Mouse (Mus musculus) myocyte (in vitro differentiated cells): ENCODE results near the gene Nme3. TPM values are rescaled to one million over a fixed set of nuclear protein-coding genes. Genes with fewer than 3 reads are reported as not detected.

Source experiments
- H3K27me3 ChIP-seq: one replicate; pipeline ENCODE4 v1.6.1; 2011; ENCODE audit not compliant: control insufficient read depth, insufficient read depth, insufficient read length
- H3K36me3 ChIP-seq: one replicate; pipeline ENCODE4 v1.6.1; 2011; ENCODE audit not compliant: control insufficient read depth, insufficient read depth
- H3K4me2 ChIP-seq: one replicate; pipeline ENCODE4 v1.6.1; 2011; ENCODE audit warnings: low read depth, control low read depth
- H3K4me3 ChIP-seq: one replicate; pipeline ENCODE4 v1.5.1; 2011; ENCODE audit warnings: mild to moderate bottlenecking, control low read depth, moderate library complexity
- H3K79me2 ChIP-seq: one replicate; pipeline ENCODE4 v1.6.1; 2011; ENCODE audit not compliant: control insufficient read depth, insufficient read depth
- H3ac ChIP-seq: one replicate; pipeline ENCODE4 v1.6.1; 2011; ENCODE audit not compliant: control insufficient read depth, insufficient read length
- CEBPB ChIP-seq: IDR thresholded peaks from 2 replicates; pipeline ENCODE4 v1.6.1; 2011; ENCODE audit warnings: mild to moderate bottlenecking, moderate library complexity; ENCODE audit not compliant: poor library complexity, insufficient read depth, severe bottlenecking
- E2F4 ChIP-seq: IDR thresholded peaks from one replicate; pipeline ENCODE4 v1.6.1; 2011; ENCODE audit warnings: mild to moderate bottlenecking, control low read depth, moderate library complexity; ENCODE audit not compliant: insufficient read depth
- MAX ChIP-seq: IDR thresholded peaks from one replicate; pipeline ENCODE4 v1.6.1; 2011; ENCODE audit warnings: low read depth, mild to moderate bottlenecking, control low read depth
- MYOD1 ChIP-seq, 3 experiments: IDR thresholded peaks; one replicate each; pipeline ENCODE4 v1.6.1; 2011; ENCODE audit warnings: control low read depth in 2 of 3, low read depth in 2 of 3, mild to moderate bottlenecking in 2 of 3, moderate library complexity in 1 of 3; ENCODE audit not compliant: insufficient read length in 2 of 3, control insufficient read depth in 1 of 3
- MYOG ChIP-seq, 3 experiments: IDR thresholded peaks; one replicate each; pipeline ENCODE4 v1.6.1; 2011; ENCODE audit warnings: control low read depth in 2 of 3, low read depth in 2 of 3, mild to moderate bottlenecking in 2 of 3; ENCODE audit not compliant: insufficient read length in 2 of 3, control insufficient read depth in 1 of 3, insufficient read depth in 1 of 3
- POLR2A ChIP-seq: IDR thresholded peaks from one replicate; pipeline ENCODE4 v1.6.1; 2011; ENCODE audit warnings: low read depth, mild to moderate bottlenecking, control low read depth, moderate library complexity; ENCODE audit not compliant: insufficient read length
- POLR2AphosphoS2 ChIP-seq: IDR thresholded peaks from one replicate; pipeline ENCODE4 v1.6.1; 2011; ENCODE audit warnings: low read depth, control low read depth; ENCODE audit not compliant: insufficient read length
- REST ChIP-seq: IDR thresholded peaks from one replicate; pipeline ENCODE4 v1.6.1; 2011; ENCODE audit warnings: mild to moderate bottlenecking, control low read depth, moderate library complexity; ENCODE audit not compliant: insufficient read depth, insufficient read length
- SRF ChIP-seq: IDR thresholded peaks from one replicate; pipeline ENCODE4 v1.6.1; 2011; ENCODE audit warnings: low read depth; ENCODE audit not compliant: control insufficient read depth, insufficient read length
- TCF12 ChIP-seq: IDR thresholded peaks from one replicate; pipeline ENCODE4 v1.6.1; 2011; ENCODE audit warnings: mild to moderate bottlenecking, control low read depth; ENCODE audit not compliant: poor library complexity, insufficient read depth, severe bottlenecking
- TCF3 ChIP-seq: IDR thresholded peaks from one replicate; pipeline ENCODE4 v1.6.1; 2011; ENCODE audit warnings: low read depth, control low read depth; ENCODE audit not compliant: insufficient read length
- USF1 ChIP-seq: IDR thresholded peaks from one replicate; pipeline ENCODE4 v1.6.1; 2011; ENCODE audit warnings: low read depth, mild to moderate bottlenecking, control low read depth, moderate library complexity
- polyA plus RNA-seq: library from polyadenylated mRNA; unstranded; fragments of >200 nt; fragmentation: generic; extraction: Trizol; gene quantifications from one replicate; pipeline ENCODE4 v1.2.1, GENCODE M21; 2012; ENCODE audit warnings: missing spikeins

The Nme3 gene
- polyA plus RNA-seq, 1 experiment = 23.7 TPM

- Histone ChIP-seq H3K36me3 (no peaks in the 10 kb centered on the region), H3K4me3 (no peak overlapping the region), H3K4me2 (no peak overlapping the region), H3ac (no peak overlapping the region), H3K27me3 (no peaks in the 10 kb centered on the region), H3K79me2 (no peaks in the 10 kb centered on the region)
- TF ChIP-seq MYOD1 (IDR thresholded peaks at IDR 0.05; ENCODE audit: control insufficient read depth in 1 of 3, insufficient read length in 2 of 3, low read depth in 2 of 3) (no peak), TCF3 (no peak), TCF12 (no peak), REST (no peak), USF1 (no peak), POLR2AphosphoS2 (no peak), MYOG (IDR thresholded peaks at IDR 0.05; ENCODE audit: control insufficient read depth in 1 of 3, insufficient read depth in 1 of 3, insufficient read length in 2 of 3, low read depth in 2 of 3) (no peak), MAX (no peak)
Measured at GRCm38 (mm10) chr17:24860076-24860475, 36.2 kb upstream of the Nme3 start.

- H3ac ChIP-seq = no peak overlapping the region
- H3K4me2 ChIP-seq = no peak overlapping the region
- H3K4me3 ChIP-seq = no peak overlapping the region
- no peaks in the 10 kb centered on the region for H3K79me2 ChIP-seq
- no peaks in the 10 kb centered on the region for H3K27me3 ChIP-seq
- H3K36me3 ChIP-seq = no peaks in the 10 kb centered on the region
- TF ChIP-seq POLR2AphosphoS2 = no peak
Measured at GRCm38 (mm10) chr17:24861785-24862184, 34.5 kb upstream of the Nme3 start.

- Histone ChIP-seq H3ac (no peak within 1 kb of the TSS), H3K36me3 (no peaks in the 10 kb centered on the region), H3K27me3 (no peaks in the 10 kb centered on the region), H3K4me3 (no peak within 1 kb of the TSS), H3K79me2 (no peaks in the 10 kb centered on the region), H3K4me2 (no peak within 1 kb of the TSS)
- TF ChIP-seq POLR2A = no peak
- TF ChIP-seq MAX = no peak
Measured at GRCm38 (mm10) chr17:24865776-24866175, 30.5 kb upstream of the Nme3 start, which contains the start of gene Igfals. Gene Igfals, plus strand, starts transcription at chr17:24865997.

GRCm38 (mm10) chr17:24867914-24868313 is 28.4 kb upstream of the Nme3 start:
- no peak overlapping the region for H3K4me3 ChIP-seq
- H3ac ChIP-seq = no peak overlapping the region
- TF ChIP-seq POLR2AphosphoS2 (no peak), E2F4 (no peak), MAX (no peak), MYOG (IDR thresholded peaks at IDR 0.05; ENCODE audit: control insufficient read depth in 1 of 3, insufficient read depth in 1 of 3, insufficient read length in 2 of 3, low read depth in 2 of 3) (no peak), POLR2A (no peak), MYOD1 (IDR thresholded peaks at IDR 0.05; ENCODE audit: control insufficient read depth in 1 of 3, insufficient read length in 2 of 3, low read depth in 2 of 3) (no peak), TCF12 (no peak), REST (no peak), CEBPB (no peak), SRF (no peak), USF1 (no peak), TCF3 (no peak)
- H3K27me3 ChIP-seq = no peaks in the 10 kb centered on the region
- H3K36me3 ChIP-seq = no peaks in the 10 kb centered on the region
- H3K79me2 ChIP-seq = no peaks in the 10 kb centered on the region
- H3K4me2 ChIP-seq = no peak overlapping the region

GRCm38 (mm10) chr17:24873695-24874404 is 22.4 kb upstream of the Nme3 start:
- H3K4me2 ChIP-seq = no peak overlapping the region
- H3K27me3 ChIP-seq = peaks cover 5% of the 10 kb centered on the region
- H3K36me3 ChIP-seq = no peaks in the 10 kb centered on the region
- H3K79me2 ChIP-seq = no peaks in the 10 kb centered on the region
- TF ChIP-seq E2F4 = no peak
- no peak for TF ChIP-seq SRF
- TF ChIP-seq CEBPB = no peak
- TF ChIP-seq REST = no peak
- TF ChIP-seq POLR2A = no peak
- no peak for TF ChIP-seq TCF12
- TF ChIP-seq MAX = no peak
- no peak for TF ChIP-seq TCF3
- TF ChIP-seq MYOG (IDR thresholded peaks at IDR 0.05; ENCODE audit: control insufficient read depth in 1 of 3, insufficient read depth in 1 of 3, insufficient read length in 2 of 3, low read depth in 2 of 3) = no peak
- no peak for TF ChIP-seq MYOD1 (IDR thresholded peaks at IDR 0.05; ENCODE audit: control insufficient read depth in 1 of 3, insufficient read length in 2 of 3, low read depth in 2 of 3)
- no peak for TF ChIP-seq USF1
- TF ChIP-seq POLR2AphosphoS2 = no peak
- H3ac ChIP-seq = no peak overlapping the region
- H3K4me3 ChIP-seq = no peak overlapping the region
